Mouse (Mus musculus) ovary, adult 18-20 months (tissue): ENCODE measurements around the gene Adamts13.

Source experiments
- DNase-seq: peaks from one replicate; pipeline ENCODE4 v3.0.0; 2022; ENCODE audit warnings: low spot score, mixed read lengths

The Adamts13 gene

GRCm38 (mm10) chr2:26973960-26974359 is 744 bp downstream of the Adamts13 start:
- no peak for DNase-seq

- DNase-seq = no peak
These were observed 7.1 kb downstream of the Adamts13 start for GRCm38 (mm10) chr2:26980361-26980760.

- no peak for DNase-seq
These were observed 11.0 kb downstream of the Adamts13 start for GRCm38 (mm10) chr2:26984179-26984578.

GRCm38 (mm10) chr2:26984640-26985039 is 11.4 kb downstream of the Adamts13 start:
- no peak for DNase-seq

- DNase-seq = no peak
These were observed 20.7 kb downstream of the Adamts13 start for GRCm38 (mm10) chr2:26993936-26994335.

- DNase-seq = no peak
These were observed 24.3 kb downstream of the Adamts13 start for GRCm38 (mm10) chr2:26997498-26997897.

GRCm38 (mm10) chr2:26997993-26998392 is 24.8 kb downstream of the Adamts13 start:
- DNase-seq = no peak

- DNase-seq = no peak
These were observed 33.0 kb downstream of the Adamts13 start for GRCm38 (mm10) chr2:27006255-27006654.

- no peak for DNase-seq
These were observed 34.5 kb downstream of the Adamts13 start for GRCm38 (mm10) chr2:27007701-27008100.

- DNase-seq = peak; percentile 80
These were observed 36.6 kb downstream of the Adamts13 start, which contains the start of gene Cacfd1 for GRCm38 (mm10) chr2:27009714-27010244. TSS of gene Cacfd1 (plus strand) at chr2:27009926.

- no peak for DNase-seq
These were observed 44.6 kb downstream of the Adamts13 start for GRCm38 (mm10) chr2:27017802-27018201.

- no peak for DNase-seq
These were observed 46.3 kb downstream of the Adamts13 start for GRCm38 (mm10) chr2:27019530-27019929.

GRCm38 (mm10) chr2:27021103-27021502 is 47.9 kb downstream of the Adamts13 start:
- no peak for DNase-seq

GRCm38 (mm10) chr2:27022612-27023011 is 49.4 kb downstream of the Adamts13 start:
- no peak for DNase-seq

- DNase-seq = no peak
These were observed 50.9 kb downstream of the Adamts13 start for GRCm38 (mm10) chr2:27024136-27024535.

- DNase-seq = no peak
These were observed 52.3 kb downstream of the Adamts13 start for GRCm38 (mm10) chr2:27025545-27025944.

- DNase-seq = no peak
These were observed 53.1 kb downstream of the Adamts13 start for GRCm38 (mm10) chr2:27026332-27026731.

- no peak for DNase-seq
These were observed 53.8 kb downstream of the Adamts13 start for GRCm38 (mm10) chr2:27026857-27027617.

- peak; percentile 80 for DNase-seq
These were observed 54.6 kb downstream of the Adamts13 start, which contains the start of gene Slc2a6 for GRCm38 (mm10) chr2:27027618-27028436. TSS of gene Slc2a6 (minus strand) at chr2:27027998.

GRCm38 (mm10) chr2:27028437-27029015 is 55.3 kb downstream of the Adamts13 start:
- DNase-seq = no peak

- DNase-seq = no peak
These were observed 59.1 kb downstream of the Adamts13 start for GRCm38 (mm10) chr2:27032361-27032760.

GRCm38 (mm10) chr2:27036003-27036402 is 62.8 kb downstream of the Adamts13 start:
- DNase-seq = no peak
